In the genomic region with DNA sequence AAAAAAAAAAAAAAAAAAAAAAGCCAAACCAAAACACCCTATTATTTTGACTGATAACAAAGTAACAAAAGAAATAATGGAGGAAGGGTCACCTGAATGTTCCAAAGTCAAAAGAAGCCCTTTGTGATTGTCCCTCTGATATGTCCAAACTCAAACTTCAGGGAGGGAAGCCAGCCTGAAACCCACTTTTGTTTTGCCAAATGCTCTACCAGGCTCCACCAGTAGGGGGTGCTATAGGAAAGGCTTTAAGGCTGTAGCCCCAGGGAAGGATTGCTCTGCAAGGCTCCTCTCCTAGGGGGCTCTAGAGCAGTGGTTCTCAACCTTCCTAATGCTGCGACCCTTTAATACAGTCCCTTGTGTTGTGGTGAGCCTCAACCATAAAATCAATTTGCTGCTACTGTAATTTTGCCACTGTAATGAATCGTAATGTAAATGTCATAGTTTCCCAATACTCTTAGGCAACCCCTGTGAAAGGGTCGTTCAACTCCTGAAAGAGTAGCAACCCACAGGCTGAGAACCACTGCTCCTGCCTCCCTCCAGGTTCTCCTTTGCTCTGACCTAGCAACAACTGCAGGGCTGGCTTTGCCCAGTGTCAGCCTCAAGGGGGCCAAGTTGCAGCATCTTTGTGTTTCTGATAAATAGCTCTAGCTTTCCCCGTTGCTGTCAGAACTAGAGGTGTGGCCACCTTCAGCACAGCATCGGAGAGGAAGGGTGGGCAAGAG, we compare ENCODE assay signal across 9 mouse cellular contexts. TPM values are rescaled to one million over a fixed set of nuclear protein-coding genes. Genes with fewer than 3 reads are reported as not detected.
A peak's percentile ranks its signal among the peaks of the same experiment; 100 is the strongest.
DNase-seq lines count a peak whose midpoint lies in the region; ATAC-seq and TF ChIP-seq lines count a peak whose summit lies in the region.
"Had no signal": no experiment of that assay in that cellular context is flagged by ENCODE, and none has a peak within 500 bp of the region (broad histone marks: within the 10 kb centered on the region; RNA-seq: fewer than 3 reads in every experiment).

No protein-coding gene starts in this region.

- peak; percentile 93 for TF ChIP-seq CTCF in bone marrow macrophage, adult 2 months (IDR thresholded peaks at IDR 0.05; ENCODE audit: low read depth, low read length)

- peaks cover 22% of the 10 kb centered on the region for H3K4me1 ChIP-seq in heart, embryonic 10.5 days
- H3K4me1 ChIP-seq in bone marrow macrophage, adult 2 months (ENCODE audit: control insufficient read depth, insufficient read depth, low read length) = no peaks in the 10 kb centered on the region
- H3K4me1 ChIP-seq in hindbrain, embryonic 10.5 days (replicated peaks) = 0 out of 2 replicates have a peak, but pooled peaks cover 3% of the 10 kb centered on the region
- no peaks in the 10 kb centered on the region for H3K4me1 ChIP-seq in midbrain, embryonic 16.5 days (ENCODE audit: control insufficient read depth, insufficient read depth, low read length)

- peak; percentile 30 to 70 for DNase-seq in heart, adult 9 months (ENCODE audit: low spot score in 2 of 2)
- DNase-seq in heart, embryonic 10.5 days (ENCODE audit: low spot score) = no peak
- DNase-seq in hindbrain, embryonic 10.5 days (ENCODE audit: low spot score) = peak; percentile 83
- peak; percentile 73 to 83 for DNase-seq in left cerebral cortex, postnatal 25 days (ENCODE audit: low spot score in 2 of 2)
- peak; percentile 58 to 59 for DNase-seq in spleen, postnatal 36 days (ENCODE audit: low spot score in 2 of 2)

- H3K9ac ChIP-seq in midbrain, embryonic 16.5 days (ENCODE audit: low read depth, low read length) = 0 out of 2 replicates have a peak overlapping the region, but pooled peaks have one; percentile 38

- no peak overlapping the region for H3K27ac ChIP-seq in heart, embryonic 10.5 days
- no peak overlapping the region for H3K27ac ChIP-seq in bone marrow macrophage, adult 2 months (ENCODE audit: insufficient read depth, low read depth, low read length)
- H3K27ac ChIP-seq in hindbrain, embryonic 10.5 days = no peak overlapping the region
- 0 out of 2 replicates have a peak overlapping the region, but pooled peaks have one; percentile 42 for H3K27ac ChIP-seq in midbrain, embryonic 16.5 days (ENCODE audit: low read length)

- no peaks in the 10 kb centered on the region for H3K9me3 ChIP-seq in heart, embryonic 10.5 days
- no peaks in the 10 kb centered on the region for H3K9me3 ChIP-seq in hindbrain, embryonic 10.5 days
- H3K9me3 ChIP-seq in midbrain, embryonic 16.5 days (replicated peaks; ENCODE audit: control insufficient read depth, low read length, poor library complexity, severe bottlenecking) = no peaks in the 10 kb centered on the region
- H3K9me3 ChIP-seq: megakaryocyte, embryonic 14.5 days had no signal

- H3K27me3 ChIP-seq in heart, embryonic 10.5 days (ENCODE audit: insufficient read depth, poor library complexity, severe bottlenecking) = no peaks in the 10 kb centered on the region
- no peaks in the 10 kb centered on the region for H3K27me3 ChIP-seq in hindbrain, embryonic 10.5 days (ENCODE audit: insufficient read depth, poor library complexity, severe bottlenecking)
- H3K27me3 ChIP-seq in midbrain, embryonic 16.5 days (ENCODE audit: control insufficient read depth, insufficient read depth, low read depth, low read length) = no peaks in the 10 kb centered on the region

- intact Hi-C loops in left cerebral cortex, postnatal 25 days (cut with DNase I) = loop anchor here (5.0 kb wide), 1 partner anchor 42 kb away; the partner anchor contains the start of genes Grik5 and Zfp574

- H3K4me2 ChIP-seq in midbrain, embryonic 16.5 days (ENCODE audit: low read length) = no peak overlapping the region

- H3K36me3 ChIP-seq in heart, embryonic 10.5 days = peaks cover 37% of the 10 kb centered on the region
- H3K36me3 ChIP-seq in hindbrain, embryonic 10.5 days = peaks cover 65% of the 10 kb centered on the region
- H3K36me3 ChIP-seq in midbrain, embryonic 16.5 days (ENCODE audit: control insufficient read depth, insufficient read depth, low read length) = peaks cover 23% of the 10 kb centered on the region

- ATAC-seq in erythroblast, adult 5-6 weeks (replicated peaks; ENCODE audit: low FRiP score, poor library complexity, severe bottlenecking) = 0 out of 2 replicates have a peak, but pooled peaks have one; percentile 45
- ATAC-seq in midbrain, embryonic 16.5 days = 0 out of 2 replicates have a peak, but pooled peaks have one; percentile 12

- no peak for TF ChIP-seq POLR2A in bone marrow macrophage, adult 2 months (IDR thresholded peaks at IDR 0.05; ENCODE audit: borderline replicate concordance, low read depth, low read length)

- 35% methylated on average over 5 of the region's 5 CpGs for WGBS in heart, embryonic 10.5 days
- WGBS in hindbrain, embryonic 10.5 days = 58% methylated on average over 5 of the region's 5 CpGs
- WGBS in midbrain, embryonic 16.5 days = 28% methylated on average over 5 of the region's 5 CpGs

- H3K4me3 ChIP-seq in heart, embryonic 10.5 days = no peak overlapping the region
- H3K4me3 ChIP-seq in bone marrow macrophage, adult 2 months (ENCODE audit: insufficient read depth, low read length) = no peak overlapping the region
- H3K4me3 ChIP-seq in hindbrain, embryonic 10.5 days = no peak overlapping the region
- H3K4me3 ChIP-seq in midbrain, embryonic 16.5 days (ENCODE audit: low read depth, low read length) = no peak overlapping the region
- H3K4me3 ChIP-seq: megakaryocyte, embryonic 14.5 days had no signal

RNA-seq across cellular contexts. Expression of gene Atp1a3, which starts 24.4 kb away (rescaled TPM):
- polyA plus RNA-seq in heart, embryonic 10.5 days (2016; fragmentation: Nextera tagmentation; extraction: Ambion mirVana) = 2.2 and 3.5 TPM in 2 replicates
- polyA plus RNA-seq in bone marrow macrophage, adult 2 months (2012; ENCODE audit: insufficient read depth, insufficient read length, missing spikeins) = 70.0 and 85.8 TPM in 2 replicates
- 11.5 and 14.6 TPM in 2 replicates for total RNA-seq in erythroblast, adult 5-6 weeks (2015; ENCODE audit: low replicate concordance)
- 3.8 and 4.9 TPM in 2 replicates for total RNA-seq in erythroblast, adult 5-6 weeks (2017; ENCODE audit: low replicate concordance)
- 11.8 and 45.9 TPM in 2 replicates for polyA plus RNA-seq in hindbrain, embryonic 10.5 days (2016; fragmentation: Nextera tagmentation; extraction: Ambion mirVana)
- total RNA-seq in left cerebral cortex, postnatal 25 days (2021) = 1,000 to 10,000 TPM; 1,972 to 2,046 TPM
- 447 and 557 TPM in 2 replicates for polyA plus RNA-seq in midbrain, embryonic 16.5 days (2015; fragmentation: Nextera tagmentation; extraction: Ambion mirVana)

RNA-seq across cellular contexts. Expression of gene Grik5, which starts 42.0 kb away (rescaled TPM):
- polyA plus RNA-seq in heart, embryonic 10.5 days (2016; fragmentation: Nextera tagmentation; extraction: Ambion mirVana) = 4.7 and 6.6 TPM in 2 replicates
- polyA plus RNA-seq in bone marrow macrophage, adult 2 months (2012; ENCODE audit: insufficient read depth, insufficient read length, missing spikeins) = 1.5 and 2.1 TPM in 2 replicates
- total RNA-seq in erythroblast, adult 5-6 weeks (2015; ENCODE audit: low replicate concordance) = 4.0 and 8.1 TPM in 2 replicates
- 6.6 and 14.4 TPM in 2 replicates for total RNA-seq in erythroblast, adult 5-6 weeks (2017; ENCODE audit: low replicate concordance)
- polyA plus RNA-seq in hindbrain, embryonic 10.5 days (2016; fragmentation: Nextera tagmentation; extraction: Ambion mirVana) = 5.5 and 7.9 TPM in 2 replicates
- total RNA-seq in left cerebral cortex, postnatal 25 days (2021) = 100 to 1,000 TPM; 215 to 242 TPM
- 14.2 and 15.5 TPM in 2 replicates for polyA plus RNA-seq in midbrain, embryonic 16.5 days (2015; fragmentation: Nextera tagmentation; extraction: Ambion mirVana)

RNA-seq across cellular contexts. Expression of gene Zfp574, which starts 42.2 kb away (rescaled TPM):
- polyA plus RNA-seq in heart, embryonic 10.5 days (2016; fragmentation: Nextera tagmentation; extraction: Ambion mirVana) = 25.0 and 30.2 TPM in 2 replicates
- polyA plus RNA-seq in bone marrow macrophage, adult 2 months (2012; ENCODE audit: insufficient read depth, insufficient read length, missing spikeins) = 9.6 and 9.7 TPM in 2 replicates
- 1.9 and 2.7 TPM in 2 replicates for total RNA-seq in erythroblast, adult 5-6 weeks (2015; ENCODE audit: low replicate concordance)
- 2.0 and 2.1 TPM in 2 replicates for total RNA-seq in erythroblast, adult 5-6 weeks (2017; ENCODE audit: low replicate concordance)
- 44.4 and 45.9 TPM in 2 replicates for polyA plus RNA-seq in hindbrain, embryonic 10.5 days (2016; fragmentation: Nextera tagmentation; extraction: Ambion mirVana)
- total RNA-seq in left cerebral cortex, postnatal 25 days (2021) = 10 to 100 TPM; 31.4 to 37.0 TPM
- polyA plus RNA-seq in midbrain, embryonic 16.5 days (2015; fragmentation: Nextera tagmentation; extraction: Ambion mirVana) = 33.7 and 34.2 TPM in 2 replicates

RNA-seq across cellular contexts. Expression of gene Rabac1, which starts 57.6 kb away (rescaled TPM):
- 114 and 151 TPM in 2 replicates for polyA plus RNA-seq in heart, embryonic 10.5 days (2016; fragmentation: Nextera tagmentation; extraction: Ambion mirVana)
- polyA plus RNA-seq in bone marrow macrophage, adult 2 months (2012; ENCODE audit: insufficient read depth, insufficient read length, missing spikeins) = 205 and 226 TPM in 2 replicates
- 11.7 and 35.0 TPM in 2 replicates for total RNA-seq in erythroblast, adult 5-6 weeks (2015; ENCODE audit: low replicate concordance)
- total RNA-seq in erythroblast, adult 5-6 weeks (2017; ENCODE audit: low replicate concordance) = 11.0 and 11.3 TPM in 2 replicates
- 98.4 and 126 TPM in 2 replicates for polyA plus RNA-seq in hindbrain, embryonic 10.5 days (2016; fragmentation: Nextera tagmentation; extraction: Ambion mirVana)
- 100 to 1,000 TPM; 266 to 283 TPM for total RNA-seq in left cerebral cortex, postnatal 25 days (2021)
- 288 and 310 TPM in 2 replicates for polyA plus RNA-seq in midbrain, embryonic 16.5 days (2015; fragmentation: Nextera tagmentation; extraction: Ambion mirVana)
